Mouse (Mus musculus) CH12.LX (cell line): ENCODE results near the gene Sox4. TPM values are rescaled to one million over a fixed set of nuclear protein-coding genes. Genes with fewer than 3 reads are reported as not detected.
A peak's percentile ranks its signal among the peaks of the same experiment; 100 is the strongest.

Experiments
- DNase-seq: peaks from one replicate; pipeline ENCODE4 v3.0.0-alpha.2; 2013; ENCODE audit errors: extremely low read depth
- H3K27ac ChIP-seq: 2 replicates; pipeline ENCODE4 v1.5.1; 2012; ENCODE audit warnings: low read depth, mild to moderate bottlenecking, control low read depth, moderate library complexity; ENCODE audit not compliant: insufficient read depth
- H3K27me3 ChIP-seq: replicated peaks from 2 replicates; pipeline ENCODE3; 2012; ENCODE audit warnings: inconsistent platforms
- H3K36me3 ChIP-seq, 2 experiments: replicated peaks in 1 of 2; 2 replicates each; pipeline versions ENCODE3 to v1.6.1; 2012; ENCODE audit warnings: inconsistent platforms in 1 of 2, low read length in 1 of 2, mild to moderate bottlenecking in 1 of 2, mixed read lengths in 1 of 2, moderate library complexity in 1 of 2; ENCODE audit not compliant: control insufficient read depth in 1 of 2, insufficient read depth in 1 of 2
- H3K4me1 ChIP-seq, 2 experiments: 2 replicates each; pipeline ENCODE4 v1.6.1; 2012; ENCODE audit warnings: inconsistent platforms in 1 of 2, moderate library complexity in 1 of 2; ENCODE audit not compliant: insufficient read depth in 2 of 2, control insufficient read depth in 1 of 2
- H3K4me2 ChIP-seq: 2 replicates; pipeline ENCODE4 v1.6.1; 2012; ENCODE audit warnings: low read depth, mild to moderate bottlenecking, control low read depth; ENCODE audit not compliant: poor library complexity, insufficient read depth, severe bottlenecking
- H3K4me3 ChIP-seq, 3 experiments: fragments of 150-350 bp in 1 of 3; sonication (generic) in 1 of 3; replicated peaks in 1 of 3; 2 replicates each; pipeline versions ENCODE3 to v1.5.1; 2011 to 2012; ENCODE audit warnings: low read depth in 2 of 3, low read length in 2 of 3, mild to moderate bottlenecking in 2 of 3, moderate library complexity in 2 of 3, control low read depth in 1 of 3, improper control_type of control experiment in 1 of 3, inconsistent platforms in 1 of 3, mixed read lengths in 1 of 3; ENCODE audit not compliant: poor library complexity in 1 of 3
- H3K79me2 ChIP-seq: replicated peaks from 2 replicates; pipeline ENCODE4 v1.6.1; 2012; ENCODE audit warnings: mild to moderate bottlenecking, moderate library complexity; ENCODE audit not compliant: control insufficient read depth, poor library complexity, insufficient read depth, severe bottlenecking; ENCODE audit errors: extremely low read depth
- H3K9ac ChIP-seq: 2 replicates; pipeline ENCODE4 v1.6.1; 2012; ENCODE audit warnings: low read depth, mild to moderate bottlenecking, control low read depth, moderate library complexity; ENCODE audit not compliant: insufficient read depth
- H3K9me3 ChIP-seq: replicated peaks from 2 replicates; pipeline ENCODE3; 2012; ENCODE audit warnings: low read length, inconsistent platforms, mixed read lengths
- CTCF ChIP-seq, 2 experiments: IDR thresholded peaks in 1 of 2; conservative IDR thresholded peaks in 1 of 2; 2 replicates each; pipeline ENCODE4 v1.5.1; 2011 to 2012; ENCODE audit warnings: low read depth in 2 of 2, low read length in 2 of 2, improper control_type of control experiment in 1 of 2, inconsistent platforms in 1 of 2, mild to moderate bottlenecking in 1 of 2, moderate library complexity in 1 of 2
- ETS1 ChIP-seq: conservative IDR thresholded peaks from 2 replicates; pipeline ENCODE4 v1.6.1; 2012; ENCODE audit warnings: low read depth, mild to moderate bottlenecking, inconsistent platforms, low read length, improper control_type of control experiment, moderate library complexity
- JUN ChIP-seq: IDR thresholded peaks from 2 replicates; pipeline ENCODE4 v1.6.1; 2011; ENCODE audit warnings: low read depth, mild to moderate bottlenecking, low read length, improper control_type of control experiment, moderate library complexity; ENCODE audit not compliant: insufficient read depth
- MEF2A ChIP-seq: IDR thresholded peaks from 2 replicates; pipeline ENCODE4 v1.6.1; 2014; ENCODE audit warnings: low read depth, mild to moderate bottlenecking, inconsistent platforms, low read length, improper control_type of control experiment, borderline replicate concordance
- NRF1 ChIP-seq: IDR thresholded peaks from 2 replicates; pipeline ENCODE4 v1.6.1; 2014; ENCODE audit warnings: low read depth, mild to moderate bottlenecking, inconsistent platforms, low read length, improper control_type of control experiment, moderate library complexity
- SIN3A ChIP-seq: IDR thresholded peaks from 2 replicates; pipeline ENCODE4 v1.6.1; 2012; ENCODE audit warnings: low read length, improper control_type of control experiment, inconsistent platforms
- SMC3 ChIP-seq: IDR thresholded peaks from 2 replicates; pipeline ENCODE4 v1.6.1; 2011; ENCODE audit warnings: low read depth, low read length, improper control_type of control experiment
- dilution Hi-C: fragments of 300-500 bp; cut with MboI; formaldehyde crosslinking; loops from 2 replicates; pipeline ENCODE4 v1.14.3; 2020; ENCODE audit warnings: low sequenced_read_pairs; ENCODE audit not compliant: extremely low pct_unique_long_range_greater_than_20kb, extremely low pct_ligation_motif_present
- in situ Hi-C: fragments of 300-500 bp; cut with MboI; formaldehyde crosslinking; loops from 3 replicates; pipeline ENCODE4 v1.14.3; 2019; ENCODE audit warnings: low sequenced_read_pairs, low pct_ligation_motif_present, low pct_unique_long_range_greater_than_20kb, mixed read lengths
- polyA plus RNA-seq: library from polyadenylated mRNA; unstranded; fragments of >175 nt; gene quantifications from 2 replicates; pipeline ENCODE4 v1.2.1, GENCODE M21; 2012; ENCODE audit warnings: low read depth; ENCODE audit not compliant: insufficient read length
- total RNA-seq, 2 experiments: library from RNA; depleted of rRNA; stranded (reverse); fragments of 300-350 nt in 1 of 2; fragments of >200 nt in 1 of 2; gene quantifications; 2 replicates each; pipeline ENCODE4 v1.2.3; 2012 to 2014

Gene Sox4
- total and polyA plus RNA-seq, 3 experiments: not detected

DNA sequence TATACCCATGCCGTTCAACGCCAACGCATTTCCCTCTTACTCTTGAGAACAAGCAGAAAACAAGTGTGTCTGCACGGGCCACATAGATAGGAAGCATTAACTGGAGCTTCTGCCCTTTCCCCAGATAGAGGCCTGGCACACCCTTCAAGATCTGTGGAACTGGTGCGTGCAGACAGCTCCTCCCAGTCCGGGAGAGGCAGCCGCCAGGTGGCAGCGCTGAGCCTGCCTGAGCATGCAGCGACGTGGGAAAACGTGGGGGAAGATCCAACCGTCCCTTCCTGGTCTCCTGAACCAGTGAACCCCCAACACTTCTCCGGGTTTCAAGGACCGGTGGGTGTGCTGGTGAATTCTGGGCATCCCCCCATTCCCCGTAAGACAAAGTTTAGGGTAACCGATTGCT lies 4.3 kb upstream of the Sox4 start:
- H3K4me2 ChIP-seq: peak overlapping the region; percentile 93
- peak overlapping the region; percentile 42 to 67 (median 58) for H3K4me3 ChIP-seq
- dilution Hi-C loops: no loop called here
- peaks cover 0 to 23% of the 10 kb centered on the region in 2 experiments; a peak in 2 of 4 replicates for H3K4me1 ChIP-seq
- in situ Hi-C loops: loop anchor here (5.0 to 25.0 kb wide), 3 partner anchors 355 to 887 kb away; no protein-coding TSS in a partner anchor
- H3K27ac ChIP-seq: no peak overlapping the region; the same call in 1 of the 2 replicates
- DNase-seq: peak; percentile 88
- no peaks in the 10 kb centered on the region for H3K79me2 ChIP-seq
- no peaks in the 10 kb centered on the region for H3K36me3 ChIP-seq
- H3K27me3 ChIP-seq: no peaks in the 10 kb centered on the region
- TF ChIP-seq CTCF (conservative IDR thresholded peaks at IDR 0.05 in 1 of 2, IDR thresholded peaks at IDR 0.05 in 1 of 2; ENCODE audit: low read depth in 2 of 2, low read length in 2 of 2): peak in 1 of 2 experiments; percentile 52; a peak in 2 of 4 replicates
- no peak for TF ChIP-seq SMC3
- H3K9me3 ChIP-seq: peaks cover 16% of the 10 kb centered on the region
- H3K9ac ChIP-seq: peak overlapping the region; percentile 62; the same call in 1 of the 2 replicates

GRCm38 (mm10) chr13:28952576-28953571 lies 639 bp downstream of the Sox4 start:
- no peak overlapping the region for H3K9ac ChIP-seq

GRCm38 (mm10) chr13:28951691-28952575 lies 1.6 kb downstream of the Sox4 start:
- Histone ChIP-seq H3K4me1 (no peaks in the 10 kb centered on the region), H3K27me3 (no peaks in the 10 kb centered on the region), H3K4me3 (no peak overlapping the region), H3K4me2 (no peak overlapping the region), H3K79me2 (no peaks in the 10 kb centered on the region), H3K27ac (no peak overlapping the region), H3K36me3 (no peaks in the 10 kb centered on the region), H3K9me3 (peaks cover 24% of the 10 kb centered on the region), H3K9ac (no peak overlapping the region)
- no peak for TF ChIP-seq MEF2A
- TF ChIP-seq NRF1: no peak
- TF ChIP-seq JUN: no peak
- in situ Hi-C loops: loop anchor here (10.0 to 25.0 kb wide), 2 partner anchors 360 to 893 kb away; no protein-coding TSS in a partner anchor
- dilution Hi-C loops: no loop called here
- DNase-seq: no peak

More at GRCm38 (mm10) chr13:28952576-28953571, 639 bp downstream of the Sox4 start:
- dilution Hi-C loops (no loop called here), in situ Hi-C loops (loop anchor here (10.0 to 25.0 kb wide), 2 partner anchors 359 to 892 kb away; no protein-coding TSS in a partner anchor)
- Histone ChIP-seq H3K27ac (no peak overlapping the region), H3K79me2 (no peaks in the 10 kb centered on the region), H3K4me3 (no peak overlapping the region), H3K4me2 (no peak overlapping the region), H3K9me3 (peaks cover 24% of the 10 kb centered on the region), H3K4me1 (peaks cover 0 to 8% of the 10 kb centered on the region in 2 experiments; a peak in 2 of 4 replicates), H3K36me3 (no peaks in the 10 kb centered on the region), H3K27me3 (no peaks in the 10 kb centered on the region)
- TF ChIP-seq SIN3A (no peak), SMC3 (no peak), ETS1 (no peak)
- DNase-seq: no peak
